Mouse (Mus musculus) Patski (cell line): ENCODE measurements around the gene Ess2. TPM values are rescaled to one million over a fixed set of nuclear protein-coding genes. Genes with fewer than 3 reads are reported as not detected.

Experiments
- ATAC-seq: fragments of 100-300 bp; one replicate; pipeline ENCODE4 v1.8.0; 2021
- CTCF ChIA-PET: fragments of 350-600 bp; sonication (Branson Sonifier 250); formaldehyde crosslinking; loops from one replicate; lab custom pipeline; 2022; ENCODE audit warnings: inconsistent platforms; lab: Charles Lee
- POLR2A ChIA-PET: fragments of 350-600 bp; sonication (Branson Sonifier 250); formaldehyde crosslinking; loops from one replicate; lab custom pipeline; 2022; ENCODE audit warnings: antibody characterized with exemption, inconsistent platforms; lab: Charles Lee
- DNase-seq: peaks from one replicate; pipeline ENCODE4 v3.0.0-alpha.2; 2011; ENCODE audit warnings: low read depth, low spot score
- H3K27me3 ChIP-seq: fragments of 371-371 bp; one replicate; pipeline ENCODE4 v1.5.1; 2021
- CTCF ChIP-seq: fragments of 100-300 bp; IDR thresholded peaks from one replicate; pipeline ENCODE4 v1.5.1; 2021
- in situ Hi-C: fragments of 300-500 bp; cut with MboI; formaldehyde crosslinking; loops from 3 replicates; pipeline ENCODE4 v1.11.1; 2018; ENCODE audit warnings: low pct_unique_long_range_greater_than_20kb, mixed read lengths
- polyA plus RNA-seq: library from polyadenylated mRNA; unstranded; gene quantifications from one replicate; pipeline ENCODE4 v1.2.3, GENCODE M21; 2021

The Ess2 gene
- polyA plus RNA-seq, 1 experiment from 2014 or later, result 25.7 TPM

- ChIA-PET POLR2A (interaction anchor here (0.7 to 1.9 kb wide), 2 partner anchors 13 to 31 kb away, joined by 3 to 7 read pairs; no protein-coding TSS in a partner anchor), CTCF (interaction anchor here (1.5 to 1.7 kb wide), 2 partner anchors 15 to 25 kb away, joined by 3 read pairs; no protein-coding TSS in a partner anchor)
- peak; percentile 55 for ATAC-seq
- in situ Hi-C loops, result no loop called here
- H3K27me3 ChIP-seq, result no peaks in the 10 kb centered on the region
- no peak for TF ChIP-seq CTCF
- peak; percentile 37 for DNase-seq
Measured at GRCm38 (mm10) chr16:17890917-17891566, 20.1 kb downstream of the Ess2 start.

GRCm38 (mm10) chr16:17890342-17890727 lies 20.8 kb downstream of the Ess2 start:
- no peak for DNase-seq
- no peak for TF ChIP-seq CTCF
- no peaks in the 10 kb centered on the region for H3K27me3 ChIP-seq
- ChIA-PET POLR2A (interaction anchor here (0.7 to 1.9 kb wide), 2 partner anchors 12 to 32 kb away, joined by 3 to 7 read pairs; no protein-coding TSS in a partner anchor), CTCF (no interaction called here)
- in situ Hi-C loops, result no loop called here
- ATAC-seq, result no peak

- ChIA-PET CTCF (no interaction called here), POLR2A (no interaction called here)
- ATAC-seq, result no peak
- H3K27me3 ChIP-seq, result no peaks in the 10 kb centered on the region
- in situ Hi-C loops, result no loop called here
- no peak for TF ChIP-seq CTCF
- no peak for DNase-seq
Measured at GRCm38 (mm10) chr16:17889689-17890341, 21.3 kb downstream of the Ess2 start.

GRCm38 (mm10) chr16:17884116-17884515 lies 27.0 kb downstream of the Ess2 start:
- CTCF ChIA-PET, result interaction anchor here (1.1 kb wide), 1 partner anchor 38 kb away, joined by 3 read pairs; no protein-coding TSS in a partner anchor
- POLR2A ChIA-PET, result no interaction called here
- ATAC-seq (no peak), DNase-seq (no peak)
- TF ChIP-seq CTCF, result no peak
- in situ Hi-C loops, result no loop called here
- H3K27me3 ChIP-seq, result no peaks in the 10 kb centered on the region

- CTCF ChIA-PET, result interaction anchor here (1.5 kb wide), 1 partner anchor 14 kb away, joined by 3 read pairs; no protein-coding TSS in a partner anchor
- no peak for TF ChIP-seq CTCF
- no peaks in the 10 kb centered on the region for H3K27me3 ChIP-seq
- DNase-seq (no peak), ATAC-seq (no peak)
- POLR2A ChIA-PET, result no interaction called here
- in situ Hi-C loops, result no loop called here
Measured at GRCm38 (mm10) chr16:17882196-17882595, 29.0 kb downstream of the Ess2 start.

GRCm38 (mm10) chr16:17879571-17879970 lies 31.6 kb downstream of the Ess2 start:
- ChIA-PET POLR2A (no interaction called here), CTCF (no interaction called here)
- H3K27me3 ChIP-seq, result no peaks in the 10 kb centered on the region
- no peak for TF ChIP-seq CTCF
- in situ Hi-C loops, result no loop called here
- DNase-seq (no peak), ATAC-seq (no peak)

- H3K27me3 ChIP-seq, result no peaks in the 10 kb centered on the region
- ChIA-PET CTCF (interaction anchor here (1.6 to 1.8 kb wide), 2 partner anchors 16 to 27 kb away, joined by 3 to 4 read pairs; partner anchors contain the start of gene Gm20518), POLR2A (no interaction called here)
- TF ChIP-seq CTCF, result no peak
- DNase-seq (no peak), ATAC-seq (no peak)
- in situ Hi-C loops, result no loop called here
Measured at GRCm38 (mm10) chr16:17876096-17876495, 35.1 kb downstream of the Ess2 start.

- in situ Hi-C loops, result no loop called here
- no peak for TF ChIP-seq CTCF
- H3K27me3 ChIP-seq, result no peaks in the 10 kb centered on the region
- ATAC-seq, result no peak
- POLR2A ChIA-PET, result no interaction called here
- DNase-seq, result no peak
- CTCF ChIA-PET, result interaction anchor here (1.8 kb wide), 1 partner anchor 26 kb away, joined by 4 read pairs; no protein-coding TSS in a partner anchor
Measured at GRCm38 (mm10) chr16:17875174-17875573, 36.0 kb downstream of the Ess2 start.

- ChIA-PET CTCF (interaction anchor here (1.3 kb wide), 1 partner anchor 14 kb away, joined by 4 read pairs; no protein-coding TSS in a partner anchor), POLR2A (interaction anchor here (0.8 kb wide), 1 partner anchor 375 kb away, joined by 3 read pairs; no protein-coding TSS in a partner anchor)
- ATAC-seq (no peak), DNase-seq (no peak)
- TF ChIP-seq CTCF, result no peak
- no peaks in the 10 kb centered on the region for H3K27me3 ChIP-seq
- in situ Hi-C loops, result no loop called here
Measured at GRCm38 (mm10) chr16:17872995-17873394, 38.2 kb downstream of the Ess2 start.

GRCm38 (mm10) chr16:17871248-17871647 lies 39.9 kb downstream of the Ess2 start:
- H3K27me3 ChIP-seq, result no peaks in the 10 kb centered on the region
- in situ Hi-C loops, result no loop called here
- no peak for TF ChIP-seq CTCF
- CTCF ChIA-PET, result no interaction called here
- DNase-seq (no peak), ATAC-seq (no peak)
- POLR2A ChIA-PET, result no interaction called here
